Mouse (Mus musculus) embryonic facial prominence, embryonic 14.5 days (tissue): ENCODE results near the gene Rapgef4. TPM values are rescaled to one million over a fixed set of nuclear protein-coding genes. Genes with fewer than 3 reads are reported as not detected.

Experiments
- ATAC-seq: fragments of 200-750 bp; cut with Nextera tagmentation; 2 replicates; pipeline ENCODE4 v1.8.0; 2017; ENCODE audit warnings: low read depth, moderate number of reproducible peaks, moderate TSS enrichment
- DNase-seq: peaks from one replicate; pipeline ENCODE4 v3.0.0-alpha.2; 2015; ENCODE audit warnings: low spot score
- H3K27ac ChIP-seq: fragments of 300-500 bp; sonication (generic); replicated peaks from 2 replicates; pipeline ENCODE4 v1.5.1; 2014; ENCODE audit warnings: low read depth, mild to moderate bottlenecking, low read length, moderate library complexity
- H3K27me3 ChIP-seq: fragments of 300-500 bp; sonication (generic); replicated peaks from 2 replicates; pipeline ENCODE4 v1.6.1; 2014; ENCODE audit warnings: low read length; ENCODE audit not compliant: control insufficient read depth, insufficient read depth
- H3K36me3 ChIP-seq: fragments of 300-500 bp; sonication (generic); 2 replicates; pipeline ENCODE4 v1.6.1; 2014; ENCODE audit warnings: low read length, mixed read lengths; ENCODE audit not compliant: control insufficient read depth, insufficient read depth
- H3K4me1 ChIP-seq: fragments of 300-500 bp; sonication (generic); 2 replicates; pipeline ENCODE4 v1.6.1; 2014; ENCODE audit warnings: antibody characterized with exemption, low read length; ENCODE audit not compliant: control insufficient read depth, insufficient read depth
- H3K4me2 ChIP-seq: fragments of 300-500 bp; sonication (generic); 2 replicates; pipeline ENCODE4 v1.6.1; 2014; ENCODE audit warnings: low read depth, mild to moderate bottlenecking, low read length, moderate library complexity, mixed read lengths
- H3K4me3 ChIP-seq: fragments of 300-500 bp; sonication (generic); 2 replicates; pipeline ENCODE4 v1.5.1; 2014; ENCODE audit warnings: low read depth, mild to moderate bottlenecking, low read length
- H3K9ac ChIP-seq: fragments of 300-500 bp; sonication (generic); 2 replicates; pipeline ENCODE4 v1.6.1; 2014; ENCODE audit warnings: low read depth, mild to moderate bottlenecking, low read length, moderate library complexity, mixed read lengths
- H3K9me3 ChIP-seq: fragments of 300-500 bp; sonication (generic); 2 replicates; pipeline ENCODE4 v1.6.1; 2016; ENCODE audit warnings: low read length; ENCODE audit not compliant: control insufficient read depth
- WGBS: fragments of 180-500 bp; shearing (Covaris S2); extraction: QIAGEN DNeasy Blood & Tissue Kit; methylation state at CpG from one replicate; pipeline ENCODE4 v1.1.7; 2014; 5-methylcytosine and 5-hydroxymethylcytosine counted together
- polyA plus RNA-seq: library from polyadenylated mRNA; unstranded; fragments of >200 nt; fragmentation: Nextera tagmentation; extraction: Ambion mirVana; gene quantifications from 2 replicates; pipeline ENCODE4 v1.2.1, GENCODE M21; 2014

The Rapgef4 gene
- polyA plus RNA-seq, 1 experiment from 2014 or later = 2.6 TPM

- no peak overlapping the region for H3K27ac ChIP-seq
- no peaks in the 10 kb centered on the region for H3K9me3 ChIP-seq
- H3K4me2 ChIP-seq = no peak overlapping the region
- ATAC-seq (no peak), DNase-seq (no peak)
- H3K4me1 ChIP-seq = peaks cover 11% of the 10 kb centered on the region; the same call in 1 of the 2 replicates
- no peak overlapping the region for H3K9ac ChIP-seq
- H3K4me3 ChIP-seq = no peak overlapping the region
- WGBS = 72% methylated on average over 5 of the region's 6 CpGs
- H3K27me3 ChIP-seq = no peaks in the 10 kb centered on the region
- no peaks in the 10 kb centered on the region for H3K36me3 ChIP-seq
Observed at GRCm38 (mm10) chr2:72177214-72178023, 196.4 kb downstream of the Rapgef4 start.

- Histone ChIP-seq H3K27me3 (no peaks in the 10 kb centered on the region), H3K9ac (no peak overlapping the region), H3K4me2 (no peak overlapping the region), H3K36me3 (no peaks in the 10 kb centered on the region), H3K27ac (no peak overlapping the region), H3K4me3 (no peak overlapping the region), H3K4me1 (peaks cover 10% of the 10 kb centered on the region; the same call in 1 of the 2 replicates), H3K9me3 (no peaks in the 10 kb centered on the region)
- DNase-seq (no peak), ATAC-seq (no peak)
- WGBS = 93% methylated on average over 4 of the region's 4 CpGs
Observed at GRCm38 (mm10) chr2:72178025-72178424, 197.0 kb downstream of the Rapgef4 start.

- no peak overlapping the region for H3K4me2 ChIP-seq
- no peak overlapping the region for H3K27ac ChIP-seq
- H3K4me1 ChIP-seq = peaks cover 6% of the 10 kb centered on the region; the same call in 1 of the 2 replicates
- no peaks in the 10 kb centered on the region for H3K27me3 ChIP-seq
- H3K4me3 ChIP-seq = no peak overlapping the region
- ATAC-seq (no peak), DNase-seq (no peak)
- 80% methylated on average over 11 of the region's 11 CpGs for whole genome bisulfite sequencing
- no peaks in the 10 kb centered on the region for H3K36me3 ChIP-seq
- H3K9ac ChIP-seq = no peak overlapping the region
- no peaks in the 10 kb centered on the region for H3K9me3 ChIP-seq
Observed at GRCm38 (mm10) chr2:72178515-72178914, 197.5 kb downstream of the Rapgef4 start.

GRCm38 (mm10) chr2:72179600-72180301 lies 198.7 kb downstream of the Rapgef4 start:
- H3K4me3 ChIP-seq = no peak overlapping the region
- 92% methylated on average over 15 of the region's 15 CpGs for WGBS

GRCm38 (mm10) chr2:72181443-72181842 lies 200.4 kb downstream of the Rapgef4 start:
- Histone ChIP-seq H3K27ac (no peak overlapping the region), H3K9me3 (no peaks in the 10 kb centered on the region), H3K9ac (no peak overlapping the region), H3K4me2 (no peak overlapping the region), H3K4me1 (no peaks in the 10 kb centered on the region), H3K36me3 (no peaks in the 10 kb centered on the region), H3K27me3 (no peaks in the 10 kb centered on the region), H3K4me3 (no peak overlapping the region)
- ATAC-seq = no peak
- DNase-seq = no peak
- 62% methylated on average over 2 of the region's 2 CpGs for WGBS

More at GRCm38 (mm10) chr2:72179600-72180301, 198.7 kb downstream of the Rapgef4 start:
- Histone ChIP-seq H3K27ac (no peak overlapping the region), H3K27me3 (no peaks in the 10 kb centered on the region), H3K9me3 (no peaks in the 10 kb centered on the region), H3K9ac (no peak overlapping the region), H3K36me3 (no peaks in the 10 kb centered on the region), H3K4me1 (peaks cover 6% of the 10 kb centered on the region; the same call in 1 of the 2 replicates), H3K4me2 (no peak overlapping the region)
- DNase-seq = no peak
- no peak for ATAC-seq

GRCm38 (mm10) chr2:72183751-72184150 lies 202.7 kb downstream of the Rapgef4 start:
- WGBS = 81% methylated on average over 3 of the region's 3 CpGs
- H3K9me3 ChIP-seq = no peaks in the 10 kb centered on the region
- no peak overlapping the region for H3K4me2 ChIP-seq
- H3K36me3 ChIP-seq = no peaks in the 10 kb centered on the region
- H3K4me3 ChIP-seq = no peak overlapping the region
- no peaks in the 10 kb centered on the region for H3K4me1 ChIP-seq
- no peak overlapping the region for H3K27ac ChIP-seq
- DNase-seq = no peak
- ATAC-seq = no peak
- H3K9ac ChIP-seq = no peak overlapping the region
- H3K27me3 ChIP-seq = no peaks in the 10 kb centered on the region

GRCm38 (mm10) chr2:72196190-72196965 lies 215.3 kb downstream of the Rapgef4 start:
- peaks cover 12% of the 10 kb centered on the region; the same call in 1 of the 2 replicates for H3K4me1 ChIP-seq
- 71% methylated on average over 6 of the region's 6 CpGs for WGBS
- H3K9me3 ChIP-seq = 0 out of 2 replicates have a peak, but pooled peaks cover 4% of the 10 kb centered on the region
- no peak overlapping the region for H3K4me2 ChIP-seq
- H3K27me3 ChIP-seq = no peaks in the 10 kb centered on the region
- no peak for DNase-seq
- H3K9ac ChIP-seq = no peak overlapping the region
- H3K36me3 ChIP-seq = no peaks in the 10 kb centered on the region
- ATAC-seq = no peak
- no peak overlapping the region for H3K27ac ChIP-seq
- no peak overlapping the region for H3K4me3 ChIP-seq

- Histone ChIP-seq H3K9me3 (no peaks in the 10 kb centered on the region), H3K4me1 (peaks cover 15% of the 10 kb centered on the region; the same call in 1 of the 2 replicates), H3K27me3 (no peaks in the 10 kb centered on the region), H3K36me3 (no peaks in the 10 kb centered on the region), H3K4me3 (no peak overlapping the region), H3K4me2 (no peak overlapping the region), H3K27ac (no peak overlapping the region), H3K9ac (no peak overlapping the region)
- no peak for DNase-seq
- 31% methylated on average over 3 of the region's 3 CpGs for WGBS
- ATAC-seq = no peak
Observed at GRCm38 (mm10) chr2:72197026-72197425, 216.0 kb downstream of the Rapgef4 start.
